Mouse (Mus musculus): ENCODE results near the gene Vma21. TPM values are rescaled to one million over a fixed set of nuclear protein-coding genes. Genes with fewer than 3 reads are reported as not detected.
A peak's percentile ranks its signal among the peaks of the same experiment; 100 is the strongest.

Vma21 gene
- total and polyA plus RNA-seq, 2 experiments from 2014 or later: 15.0 to 71.1 TPM

- H3K4me1 ChIP-seq (ENCODE audit: insufficient read depth, low read length): no peaks in the 10 kb centered on the region
- TF ChIP-seq CTCF (IDR thresholded peaks at IDR 0.05; ENCODE audit: low read depth): no peak
- ATAC-seq: peak; percentile 98
- peak overlapping the region; percentile 55 for H3K4me2 ChIP-seq (ENCODE audit: low read depth, low read length)
- peak overlapping the region; percentile 61 for H3K9ac ChIP-seq (replicated peaks; ENCODE audit: low read length)
- DNase-seq (ENCODE audit: low spot score): peak; percentile 95
- H3K27me3 ChIP-seq (ENCODE audit: insufficient read depth, low read length): no peaks in the 10 kb centered on the region
- H3K9me3 ChIP-seq (ENCODE audit: low read length): no peaks in the 10 kb centered on the region
- no peaks in the 10 kb centered on the region for H3K36me3 ChIP-seq (ENCODE audit: insufficient read depth, low read length)
- H3K4me3 ChIP-seq (ENCODE audit: low read length): peak overlapping the region; percentile 63
- 25% methylated on average over 52 of the region's 52 CpGs for WGBS
- peak overlapping the region; percentile 81 for H3K27ac ChIP-seq
Observed at GRCm38 (mm10) chrX:71816401-71816857, 705 bp downstream of the Vma21 start.

DNA sequence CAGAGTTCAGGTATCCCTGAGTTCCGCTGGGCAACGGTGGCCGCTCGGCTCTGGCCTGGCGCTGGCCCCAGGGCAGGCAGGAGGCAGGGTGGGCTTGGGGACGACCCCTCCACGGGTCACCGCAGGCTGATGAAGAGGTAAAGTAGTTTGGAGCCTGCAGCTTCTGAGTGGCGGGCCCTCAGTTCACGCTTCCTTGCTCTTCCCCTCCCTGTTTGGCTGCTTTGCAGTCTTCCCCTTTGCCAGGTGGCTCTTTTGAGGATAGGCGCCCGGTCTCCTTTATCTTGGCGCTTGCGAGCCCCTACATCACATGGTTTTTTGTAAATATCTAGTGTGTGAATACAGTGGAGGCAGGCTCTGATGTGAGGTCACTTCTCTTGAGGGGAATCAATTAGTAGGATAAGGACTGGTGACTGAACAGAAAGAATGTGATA is 1.2 kb downstream of the Vma21 start:
- Histone ChIP-seq H3K27me3 (ENCODE audit: insufficient read depth, low read length) (no peaks in the 10 kb centered on the region), H3K4me1 (ENCODE audit: insufficient read depth, low read length) (no peaks in the 10 kb centered on the region), H3K9ac (replicated peaks; ENCODE audit: low read length) (peak overlapping the region; percentile 61), H3K4me2 (ENCODE audit: low read depth, low read length) (peak overlapping the region; percentile 55), H3K4me3 (ENCODE audit: low read length) (peak overlapping the region; percentile 63), H3K27ac (peak overlapping the region; percentile 81; the same call in 1 of the 2 replicates), H3K36me3 (ENCODE audit: insufficient read depth, low read length) (no peaks in the 10 kb centered on the region), H3K9me3 (ENCODE audit: low read length) (no peaks in the 10 kb centered on the region)
- WGBS: 29% methylated on average over 14 of the region's 14 CpGs
- DNase-seq (ENCODE audit: low spot score): peak; percentile 1
- ATAC-seq: peak; percentile 77
- TF ChIP-seq CTCF (IDR thresholded peaks at IDR 0.05; ENCODE audit: low read depth): no peak

GRCm38 (mm10) chrX:71838911-71839310 is 23.2 kb downstream of the Vma21 start:
- Histone ChIP-seq H3K9me3 (ENCODE audit: low read length) (no peaks in the 10 kb centered on the region), H3K4me2 (ENCODE audit: low read depth, low read length) (no peak overlapping the region), H3K4me1 (ENCODE audit: insufficient read depth, low read length) (no peaks in the 10 kb centered on the region), H3K27ac (no peak overlapping the region), H3K27me3 (ENCODE audit: insufficient read depth, low read length) (no peaks in the 10 kb centered on the region), H3K36me3 (ENCODE audit: insufficient read depth, low read length) (no peaks in the 10 kb centered on the region), H3K9ac (replicated peaks; ENCODE audit: low read length) (no peak overlapping the region), H3K4me3 (ENCODE audit: low read length) (no peak overlapping the region)
- ATAC-seq: no peak
- DNase-seq (ENCODE audit: low spot score): no peak
- WGBS: 42% methylated on average over 4 of the region's 4 CpGs
- TF ChIP-seq CTCF (IDR thresholded peaks at IDR 0.05; ENCODE audit: low read depth): no peak

DNA sequence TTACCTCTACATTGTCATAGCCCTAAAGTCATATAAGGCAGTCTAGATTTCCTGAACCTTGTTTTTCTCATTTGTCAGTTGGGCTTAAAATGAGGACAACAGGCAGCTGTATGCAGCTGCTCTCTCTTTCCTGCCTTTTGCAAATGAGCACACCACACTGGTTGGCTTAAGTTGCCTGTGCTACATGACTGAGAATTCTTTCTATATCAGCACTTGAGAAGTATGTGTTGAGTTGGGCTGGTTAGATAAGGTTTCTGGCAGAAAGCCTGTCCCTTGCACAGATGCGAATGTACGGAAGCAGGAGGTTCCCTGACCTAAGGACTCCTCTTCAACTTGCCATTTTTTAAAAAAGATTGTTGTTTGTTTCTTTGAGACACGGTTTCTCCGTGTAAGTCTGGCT is 31.0 kb downstream of the Vma21 start:
- H3K4me3 ChIP-seq (ENCODE audit: low read length): no peak overlapping the region
- H3K4me1 ChIP-seq (ENCODE audit: insufficient read depth, low read length): no peaks in the 10 kb centered on the region
- 87% methylated on average over 4 of the region's 4 CpGs for WGBS
- no peaks in the 10 kb centered on the region for H3K36me3 ChIP-seq (ENCODE audit: insufficient read depth, low read length)
- H3K9ac ChIP-seq (replicated peaks; ENCODE audit: low read length): no peak overlapping the region
- no peak overlapping the region for H3K27ac ChIP-seq
- ATAC-seq (no peak), DNase-seq (ENCODE audit: low spot score) (no peak)
- H3K27me3 ChIP-seq (ENCODE audit: insufficient read depth, low read length): no peaks in the 10 kb centered on the region
- H3K4me2 ChIP-seq (ENCODE audit: low read depth, low read length): no peak overlapping the region
- no peaks in the 10 kb centered on the region for H3K9me3 ChIP-seq (ENCODE audit: low read length)
- TF ChIP-seq CTCF (IDR thresholded peaks at IDR 0.05; ENCODE audit: low read depth): no peak

DNA sequence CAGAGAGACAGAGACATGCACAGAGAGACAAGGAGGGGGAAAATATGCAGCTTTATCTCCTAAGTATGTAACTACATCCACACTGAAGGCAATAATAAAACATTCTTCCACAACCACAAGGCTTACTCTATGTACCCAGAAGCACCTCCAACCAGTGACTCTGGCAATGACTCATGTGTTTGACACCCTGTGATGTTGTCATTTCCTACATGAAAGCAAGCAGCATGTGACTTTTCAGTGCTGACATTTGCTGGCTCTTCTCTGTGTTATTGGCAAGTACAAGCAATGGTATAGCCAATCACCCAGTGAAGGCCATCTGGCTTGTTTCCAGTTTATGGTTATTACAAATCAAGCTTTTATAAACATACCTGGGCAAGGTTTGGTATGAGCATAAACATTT is 38.1 kb downstream of the Vma21 start:
- H3K4me3 ChIP-seq (ENCODE audit: low read length): no peak overlapping the region
- no peaks in the 10 kb centered on the region for H3K36me3 ChIP-seq (ENCODE audit: insufficient read depth, low read length)
- H3K4me2 ChIP-seq (ENCODE audit: low read depth, low read length): no peak overlapping the region
- H3K27me3 ChIP-seq (ENCODE audit: insufficient read depth, low read length): no peaks in the 10 kb centered on the region
- ATAC-seq (no peak), DNase-seq (ENCODE audit: low spot score) (no peak)
- no peaks in the 10 kb centered on the region for H3K4me1 ChIP-seq (ENCODE audit: insufficient read depth, low read length)
- no peak for TF ChIP-seq CTCF (IDR thresholded peaks at IDR 0.05; ENCODE audit: low read depth)
- no peaks in the 10 kb centered on the region for H3K9me3 ChIP-seq (ENCODE audit: low read length)
- no peak overlapping the region for H3K27ac ChIP-seq
- H3K9ac ChIP-seq (replicated peaks; ENCODE audit: low read length): no peak overlapping the region

Other genes starting within 250 kb of the Vma21 start
- gene Gpr50, start 152.3 kb upstream of the Vma21 start, total RNA-seq (2014; rRNA removed): 2.3 and 9.4 TPM in 2 replicates
- gene Gpr50, start 152.3 kb upstream of the Vma21 start, polyA plus RNA-seq (2015; fragmentation: Nextera tagmentation; extraction: Ambion mirVana): 2.0 and 2.4 TPM in 2 replicates
- 0.99 TPM in 1 of 2 replicates, not detected in the other for gene Gm1141, start 105.1 kb downstream of the Vma21 start, total RNA-seq (2014; rRNA removed)
- 0.08 TPM in 1 of 2 replicates, not detected in the other for gene Gm1141, start 105.1 kb downstream of the Vma21 start, polyA plus RNA-seq (2015; fragmentation: Nextera tagmentation; extraction: Ambion mirVana)
- gene Prrg3, start 146.7 kb downstream of the Vma21 start, total RNA-seq (2014; rRNA removed): 18.2 and 39.7 TPM in 2 replicates
- 8.4 and 9.1 TPM in 2 replicates for gene Prrg3, start 146.7 kb downstream of the Vma21 start, polyA plus RNA-seq (2015; fragmentation: Nextera tagmentation; extraction: Ambion mirVana)
- not detected in 2 replicates for gene Fate1, start 157.1 kb downstream of the Vma21 start, total RNA-seq (2014; rRNA removed)
- 0.20 TPM in 1 of 2 replicates, not detected in the other for gene Fate1, start 157.1 kb downstream of the Vma21 start, polyA plus RNA-seq (2015; fragmentation: Nextera tagmentation; extraction: Ambion mirVana)
- 0.05 and 0.25 TPM in 2 replicates for gene Cnga2, start 175.9 kb downstream of the Vma21 start, total RNA-seq (2014; rRNA removed)
- gene Cnga2, start 175.9 kb downstream of the Vma21 start, polyA plus RNA-seq (2015; fragmentation: Nextera tagmentation; extraction: Ambion mirVana): 0.09 and 0.15 TPM in 2 replicates